Mouse (Mus musculus) CH12F3 (cell line): ENCODE data around the gene Klrb1c.
"Not testable (repeated sequence)": the region's sequence is repeated elsewhere in the genome, so short reads cannot be mapped to it uniquely, and the experiment has no call there.

ENCODE experiments used
- in situ Hi-C: fragments of 300-500 bp; cut with MboI; formaldehyde crosslinking; loops from 2 replicates; pipeline ENCODE4 v1.14.3; 2020; ENCODE audit warnings: low sequenced_read_pairs

The Klrb1c gene

GRCm38 (mm10) chr6:128760016-128760415 lies 29.0 kb downstream of the Klrb1c start:
- in situ Hi-C loops = loop anchor here (10.0 kb wide), 1 partner anchor 75 kb away; no protein-coding TSS in a partner anchor

- in situ Hi-C loops = no loop called here
These were observed 29.6 kb downstream of the Klrb1c start for GRCm38 (mm10) chr6:128759221-128759950.

DNA sequence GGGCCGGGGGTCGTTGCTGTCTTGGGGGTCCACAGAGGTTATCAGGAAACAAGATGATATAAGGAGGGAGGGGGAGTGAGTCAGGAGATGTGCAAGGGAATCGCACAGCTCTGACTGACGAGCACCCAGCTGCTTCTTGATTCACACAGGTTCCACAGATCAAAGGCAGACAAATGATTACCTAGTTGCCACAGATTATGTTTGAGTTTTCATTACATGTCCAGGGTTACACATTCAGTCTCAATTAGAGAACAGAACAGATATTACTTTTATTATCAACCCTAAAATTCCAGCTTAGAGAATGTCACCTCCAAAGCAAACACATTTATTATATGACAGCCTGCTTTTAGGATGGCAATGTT lies 33.6 kb downstream of the Klrb1c start:
- in situ Hi-C loops = not testable (repeated sequence)

- in situ Hi-C loops = not testable (repeated sequence)
These were observed 34.1 kb downstream of the Klrb1c start for GRCm38 (mm10) chr6:128754748-128755401.

DNA sequence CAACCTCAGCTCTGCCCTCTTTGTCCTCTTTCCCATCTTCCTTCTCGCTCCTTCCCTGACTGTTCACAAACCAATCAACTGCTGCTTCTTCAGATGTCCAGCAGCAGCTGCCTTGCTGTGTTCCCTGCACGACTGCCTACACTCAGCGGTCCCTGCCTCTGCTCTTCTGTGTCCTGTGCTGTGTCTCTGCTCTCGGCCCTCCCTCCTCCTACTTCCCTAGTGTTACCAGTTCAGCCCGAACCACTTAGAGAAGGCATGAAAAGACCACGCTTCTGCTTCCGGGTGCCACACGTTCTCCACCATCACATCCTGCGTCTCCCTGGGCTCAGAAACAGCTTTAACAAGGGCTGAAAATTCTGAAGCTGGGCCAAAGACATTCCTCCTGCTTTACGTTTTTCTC lies 34.8 kb downstream of the Klrb1c start:
- in situ Hi-C loops = not testable (repeated sequence)

DNA sequence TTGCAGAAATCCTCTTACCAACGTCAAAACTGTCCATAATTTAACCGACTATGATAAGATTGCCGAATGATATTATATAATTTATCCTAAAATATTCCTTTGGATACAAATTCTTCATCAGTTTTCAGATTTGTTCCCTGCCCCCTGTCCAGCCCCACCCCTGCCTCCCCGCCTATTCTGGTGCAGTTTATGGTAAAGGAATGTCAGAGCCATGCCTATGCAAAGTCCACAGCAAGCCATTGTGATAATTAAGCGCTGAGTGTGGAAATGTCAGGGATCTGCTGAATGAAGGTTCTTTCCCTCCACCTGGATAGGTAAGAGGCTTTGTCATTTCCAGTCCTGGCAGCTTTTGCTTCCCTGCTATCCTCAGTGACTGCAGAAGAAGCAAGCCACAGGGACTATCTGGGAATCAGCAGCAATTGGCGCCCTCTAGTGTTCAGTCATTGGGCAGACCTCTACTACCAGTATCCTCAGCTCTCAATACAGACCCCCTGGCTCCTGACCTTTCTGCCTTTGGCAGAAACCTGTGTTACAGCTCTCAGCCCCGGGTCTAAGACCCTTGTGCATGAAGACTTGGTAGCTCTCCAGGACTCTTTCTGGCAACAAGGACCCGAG lies 35.3 kb downstream of the Klrb1c start:
- in situ Hi-C loops = not testable (repeated sequence)

DNA sequence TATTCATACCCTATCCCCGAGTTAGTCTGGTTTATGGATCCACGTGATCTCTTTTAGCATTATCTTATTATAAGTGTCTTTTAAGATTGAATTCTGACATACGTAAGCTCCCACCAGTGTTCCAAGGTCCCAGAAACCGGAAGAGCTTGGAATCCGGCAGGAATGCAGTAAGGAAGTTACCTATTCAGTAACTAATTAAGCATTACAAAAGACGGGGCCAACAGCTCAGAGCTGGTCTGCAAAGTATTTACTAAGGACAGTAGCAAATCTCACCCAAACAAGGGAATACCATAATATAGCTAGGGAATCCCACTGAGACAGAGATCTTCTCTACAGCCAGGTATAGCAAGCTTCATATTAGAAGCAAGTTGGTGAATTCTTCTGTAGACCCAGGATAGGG lies 42.0 kb downstream of the Klrb1c start:
- in situ Hi-C loops = not testable (repeated sequence)

DNA sequence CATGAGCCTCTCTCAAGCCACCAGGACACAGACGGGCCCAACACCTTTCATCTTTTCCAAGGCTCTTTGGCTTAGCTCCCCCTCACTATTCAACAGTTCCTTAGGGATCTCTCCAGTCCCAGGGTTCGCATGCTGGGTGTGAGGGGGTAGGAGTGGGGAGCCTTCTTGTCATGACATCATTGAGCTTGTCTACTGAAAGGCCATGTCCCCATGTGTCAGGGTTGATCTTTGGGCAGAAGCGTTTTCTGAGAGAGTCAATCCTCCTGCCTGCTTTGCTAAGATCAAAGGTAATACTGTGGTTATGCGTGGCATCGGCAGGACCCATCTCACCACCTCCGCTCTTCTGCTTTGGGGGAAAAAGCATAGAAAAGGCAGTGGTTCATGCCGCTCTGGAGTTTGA lies 51.6 kb downstream of the Klrb1c start:
- in situ Hi-C loops = no loop called here

DNA sequence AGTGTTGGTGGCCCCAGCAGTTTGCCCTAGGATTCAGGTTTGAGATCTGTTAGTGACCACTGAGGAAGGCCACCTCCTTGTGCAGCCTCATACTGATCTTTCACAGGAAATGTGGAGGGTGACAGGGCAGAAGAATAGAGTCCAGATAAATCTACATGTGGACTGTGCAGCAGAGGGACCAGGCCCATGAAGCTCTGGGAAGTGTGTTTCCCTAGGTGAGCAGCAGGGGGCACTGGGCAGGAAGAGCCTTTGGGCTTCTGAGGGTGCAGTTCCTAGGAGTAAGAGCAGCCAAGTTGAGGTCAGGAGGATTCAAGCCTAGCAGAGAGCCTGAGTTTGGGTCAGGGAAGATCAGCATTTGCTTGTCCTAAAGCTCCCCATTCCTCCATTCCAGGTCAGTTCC lies 52.9 kb downstream of the Klrb1c start:
- in situ Hi-C loops = no loop called here

DNA sequence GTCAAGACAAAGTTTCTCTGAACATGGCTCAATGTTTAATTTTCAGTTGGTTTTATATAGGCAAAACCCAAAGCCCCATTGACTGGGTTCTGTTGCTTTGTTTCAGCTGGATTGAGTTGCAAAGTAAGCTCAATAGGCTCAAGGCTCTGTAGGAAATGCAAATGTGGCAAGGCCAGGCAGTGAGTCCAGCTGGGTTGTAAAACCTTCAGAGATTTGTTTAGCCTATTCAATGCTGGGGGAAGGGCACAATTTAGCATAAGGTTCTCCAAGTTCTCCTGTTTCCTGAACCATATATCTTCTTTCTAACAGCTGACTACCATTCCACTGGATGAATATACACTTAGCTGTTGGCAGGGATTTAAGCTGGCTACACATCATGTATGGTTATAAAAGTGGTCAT lies 54.1 kb downstream of the Klrb1c start:
- in situ Hi-C loops = no loop called here

GRCm38 (mm10) chr6:128733908-128734679 lies 54.9 kb downstream of the Klrb1c start:
- in situ Hi-C loops = no loop called here

DNA sequence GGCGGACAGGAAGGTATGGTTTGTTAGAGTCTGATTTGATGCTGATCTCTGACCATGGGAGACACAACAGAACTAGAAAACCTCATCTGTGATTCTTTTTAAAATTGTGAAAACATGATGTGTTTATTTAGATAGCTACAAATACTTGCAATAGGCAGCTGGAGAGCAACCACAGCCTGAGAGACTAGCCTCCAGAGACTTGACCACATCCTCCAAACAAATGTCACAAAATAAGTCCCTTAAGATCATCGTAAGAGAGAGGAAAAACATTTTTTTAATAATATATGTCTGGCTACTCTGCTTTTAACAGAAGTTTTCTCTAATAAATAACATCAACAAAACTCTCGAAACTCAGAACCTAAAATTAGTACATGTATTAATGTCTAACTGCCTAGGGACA lies 57.0 kb downstream of the Klrb1c start:
- in situ Hi-C loops = no loop called here
